Mouse (Mus musculus): Measurements from ENCODE around the gene Abcb10. TPM values are rescaled to one million over a fixed set of nuclear protein-coding genes. Genes with fewer than 3 reads are reported as not detected.

The Abcb10 gene
- polyA plus RNA-seq, 1 experiment from 2014 or later, result 19.1 TPM

DNA sequence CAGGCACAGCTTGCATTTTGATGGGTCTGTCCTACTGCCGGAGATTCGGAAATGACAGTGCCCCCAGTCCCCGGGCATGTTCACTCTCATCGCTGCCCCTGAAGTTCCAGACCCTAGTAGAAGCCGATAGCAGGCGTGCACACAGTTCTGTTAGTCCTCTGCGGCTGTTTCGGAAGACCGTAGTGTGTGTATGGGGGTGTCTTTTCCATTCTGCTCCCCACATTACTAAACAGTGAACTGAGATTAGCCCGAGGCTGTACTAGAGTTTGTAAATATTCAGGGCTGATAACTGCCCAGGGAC lies 33.3 kb downstream of the Abcb10 start:
- Histone ChIP-seq H3K27ac (ENCODE audit: low read depth, low read length) (no peak overlapping the region), H3K36me3 (ENCODE audit: control insufficient read depth, insufficient read depth, low read length) (0 out of 2 replicates have a peak, but pooled peaks cover 5% of the 10 kb centered on the region), H3K27me3 (ENCODE audit: control insufficient read depth, insufficient read depth, low read length) (no peaks in the 10 kb centered on the region), H3K9ac (ENCODE audit: low read length) (peak overlapping the region; percentile 80), H3K4me3 (ENCODE audit: low read depth, low read length) (peak overlapping the region; percentile 95), H3K4me1 (ENCODE audit: control insufficient read depth, insufficient read depth, low read length) (peaks cover 10% of the 10 kb centered on the region), H3K4me2 (peak overlapping the region; percentile 81), H3K9me3 (ENCODE audit: control insufficient read depth, low read length) (no peaks in the 10 kb centered on the region)
- 5% methylated on average over 10 of the region's 10 CpGs for WGBS
- no peak for DNase-seq (ENCODE audit: low spot score, missing footprints)
- peak; percentile 68 for ATAC-seq (ENCODE audit: low FRiP score)

GRCm38 (mm10) chr8:123948942-123949685 lies 33.8 kb downstream of the Abcb10 start, which contains the start of gene Nup133:
Nup133 (minus strand) TSS chr8:123949265.
- Histone ChIP-seq H3K9me3 (ENCODE audit: control insufficient read depth, low read length) (no peaks in the 10 kb centered on the region), H3K27ac (ENCODE audit: low read depth, low read length) (no peak within 1 kb of the TSS), H3K36me3 (ENCODE audit: control insufficient read depth, insufficient read depth, low read length) (0 out of 2 replicates have a peak, but pooled peaks cover 5% of the 10 kb centered on the region), H3K4me1 (ENCODE audit: control insufficient read depth, insufficient read depth, low read length) (peaks cover 10% of the 10 kb centered on the region), H3K4me3 (ENCODE audit: low read depth, low read length) (peak within 1 kb of the TSS; percentile 95), H3K4me2 (peak within 1 kb of the TSS; percentile 83), H3K27me3 (ENCODE audit: control insufficient read depth, insufficient read depth, low read length) (no peaks in the 10 kb centered on the region), H3K9ac (ENCODE audit: low read length) (peak within 1 kb of the TSS; percentile 81)
- under 1% methylated on average over 77 of the region's 77 CpGs for WGBS
- ATAC-seq (ENCODE audit: low FRiP score) (peak; percentile 90), DNase-seq (ENCODE audit: low spot score, missing footprints) (peak; percentile 100)

DNA sequence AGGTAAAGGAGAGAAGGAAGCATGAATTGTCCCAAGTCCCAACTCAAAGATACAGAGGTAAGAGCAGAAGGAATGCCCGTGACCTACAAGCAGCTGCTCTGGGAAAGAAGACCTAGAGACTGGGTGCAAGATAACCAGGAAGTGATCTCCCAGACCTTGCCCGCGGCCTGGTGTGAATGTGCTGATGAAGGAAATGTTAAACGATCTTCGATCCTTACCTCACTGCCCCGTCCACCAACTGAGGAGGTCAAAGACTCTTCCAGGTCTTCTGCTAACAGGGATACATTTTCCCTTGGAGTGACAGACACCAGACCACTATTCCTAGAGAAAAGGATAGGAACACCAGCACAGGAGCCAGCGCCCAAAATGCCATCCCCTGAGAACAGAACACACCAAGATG lies 53.9 kb downstream of the Abcb10 start:
- Histone ChIP-seq H3K27me3 (ENCODE audit: control insufficient read depth, insufficient read depth, low read length) (no peaks in the 10 kb centered on the region), H3K4me3 (ENCODE audit: low read depth, low read length) (no peak overlapping the region), H3K4me1 (ENCODE audit: control insufficient read depth, insufficient read depth, low read length) (no peaks in the 10 kb centered on the region), H3K4me2 (no peak overlapping the region), H3K36me3 (ENCODE audit: control insufficient read depth, insufficient read depth, low read length) (peaks cover 15% of the 10 kb centered on the region), H3K9ac (ENCODE audit: low read length) (no peak overlapping the region), H3K27ac (ENCODE audit: low read depth, low read length) (no peak overlapping the region), H3K9me3 (ENCODE audit: control insufficient read depth, low read length) (no peaks in the 10 kb centered on the region)
- WGBS, result 97% methylated on average over 7 of the region's 7 CpGs
- ATAC-seq (ENCODE audit: low FRiP score) (no peak), DNase-seq (ENCODE audit: low spot score, missing footprints) (no peak)

DNA sequence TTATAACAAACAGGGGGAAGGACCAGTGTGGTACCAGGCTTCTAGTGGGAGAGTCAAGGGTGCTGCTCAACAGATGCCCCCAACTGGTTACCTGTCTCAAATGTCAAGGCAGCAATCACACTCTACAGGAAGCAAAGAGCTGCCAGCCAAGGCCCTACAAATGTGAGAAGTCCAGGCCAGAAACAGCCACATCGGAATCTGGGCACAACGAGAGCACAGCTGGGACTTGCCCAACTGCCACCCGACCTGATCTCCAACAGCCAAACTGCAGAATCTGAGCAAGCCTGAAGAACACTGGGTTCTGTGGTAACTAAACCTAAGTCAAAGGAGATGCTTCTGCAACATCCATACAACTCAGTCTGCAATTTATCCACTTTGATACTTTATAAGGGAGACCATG lies 57.3 kb downstream of the Abcb10 start:
- peak; percentile 61 for DNase-seq (ENCODE audit: low spot score, missing footprints)
- Histone ChIP-seq H3K9me3 (ENCODE audit: control insufficient read depth, low read length) (no peaks in the 10 kb centered on the region), H3K4me2 (no peak overlapping the region), H3K27ac (ENCODE audit: low read depth, low read length) (no peak overlapping the region), H3K9ac (ENCODE audit: low read length) (no peak overlapping the region), H3K36me3 (ENCODE audit: control insufficient read depth, insufficient read depth, low read length) (peaks cover 23% of the 10 kb centered on the region), H3K4me1 (ENCODE audit: control insufficient read depth, insufficient read depth, low read length) (no peaks in the 10 kb centered on the region), H3K27me3 (ENCODE audit: control insufficient read depth, insufficient read depth, low read length) (no peaks in the 10 kb centered on the region), H3K4me3 (ENCODE audit: low read depth, low read length) (no peak overlapping the region)
- ATAC-seq (ENCODE audit: low FRiP score), result no peak
- WGBS, result 99% methylated on average over 3 of the region's 3 CpGs

GRCm38 (mm10) chr8:123924719-123925118 lies 58.2 kb downstream of the Abcb10 start:
- no peak overlapping the region for H3K9ac ChIP-seq (ENCODE audit: low read length)
- no peak overlapping the region for H3K27ac ChIP-seq (ENCODE audit: low read depth, low read length)
- no peak overlapping the region for H3K4me2 ChIP-seq
- 21% methylated on average over 2 of the region's 2 CpGs for WGBS
- DNase-seq (ENCODE audit: low spot score, missing footprints) (peak; percentile 96), ATAC-seq (ENCODE audit: low FRiP score) (peak; percentile 55; the same call in 1 of the 2 replicates)
- H3K4me1 ChIP-seq (ENCODE audit: control insufficient read depth, insufficient read depth, low read length), result no peaks in the 10 kb centered on the region
- no peaks in the 10 kb centered on the region for H3K27me3 ChIP-seq (ENCODE audit: control insufficient read depth, insufficient read depth, low read length)
- no peaks in the 10 kb centered on the region for H3K9me3 ChIP-seq (ENCODE audit: control insufficient read depth, low read length)
- peaks cover 30% of the 10 kb centered on the region for H3K36me3 ChIP-seq (ENCODE audit: control insufficient read depth, insufficient read depth, low read length)
- no peak overlapping the region for H3K4me3 ChIP-seq (ENCODE audit: low read depth, low read length)

- Histone ChIP-seq H3K9me3 (ENCODE audit: control insufficient read depth, low read length) (no peaks in the 10 kb centered on the region), H3K27me3 (ENCODE audit: control insufficient read depth, insufficient read depth, low read length) (no peaks in the 10 kb centered on the region), H3K4me3 (ENCODE audit: low read depth, low read length) (no peak overlapping the region), H3K9ac (ENCODE audit: low read length) (no peak overlapping the region), H3K4me2 (no peak overlapping the region), H3K27ac (ENCODE audit: low read depth, low read length) (no peak overlapping the region), H3K4me1 (ENCODE audit: control insufficient read depth, insufficient read depth, low read length) (no peaks in the 10 kb centered on the region), H3K36me3 (ENCODE audit: control insufficient read depth, insufficient read depth, low read length) (peaks cover 25% of the 10 kb centered on the region; the same call in 1 of the 2 replicates)
- ATAC-seq (ENCODE audit: low FRiP score) (no peak), DNase-seq (ENCODE audit: low spot score, missing footprints) (peak; percentile 4)
- WGBS, result 99% methylated on average over 3 of the region's 3 CpGs
These were observed 68.3 kb downstream of the Abcb10 start for GRCm38 (mm10) chr8:123914635-123915034.

- peak; percentile 41 for DNase-seq (ENCODE audit: low spot score, missing footprints)
These were observed 70.7 kb downstream of the Abcb10 start for GRCm38 (mm10) chr8:123912265-123912664.

GRCm38 (mm10) chr8:123907604-123908003 lies 75.3 kb downstream of the Abcb10 start:
- H3K9ac ChIP-seq (ENCODE audit: low read length), result no peak overlapping the region
- ATAC-seq (ENCODE audit: low FRiP score) (no peak), DNase-seq (ENCODE audit: low spot score, missing footprints) (peak; percentile 79)
- no peaks in the 10 kb centered on the region; the same call in 1 of the 2 replicates for H3K27me3 ChIP-seq (ENCODE audit: control insufficient read depth, insufficient read depth, low read length)
- H3K4me1 ChIP-seq (ENCODE audit: control insufficient read depth, insufficient read depth, low read length), result no peaks in the 10 kb centered on the region
- no peaks in the 10 kb centered on the region for H3K9me3 ChIP-seq (ENCODE audit: control insufficient read depth, low read length)
- 93% methylated on average over 6 of the region's 6 CpGs for WGBS
- H3K4me3 ChIP-seq (ENCODE audit: low read depth, low read length), result no peak overlapping the region
- no peak overlapping the region for H3K27ac ChIP-seq (ENCODE audit: low read depth, low read length)
- peaks cover 20% of the 10 kb centered on the region; the same call in 1 of the 2 replicates for H3K36me3 ChIP-seq (ENCODE audit: control insufficient read depth, insufficient read depth, low read length)
- no peak overlapping the region for H3K4me2 ChIP-seq

More at GRCm38 (mm10) chr8:123912265-123912664, 70.7 kb downstream of the Abcb10 start:
- Histone ChIP-seq H3K4me3 (ENCODE audit: low read depth, low read length) (no peak overlapping the region), H3K9me3 (ENCODE audit: control insufficient read depth, low read length) (no peaks in the 10 kb centered on the region), H3K27me3 (ENCODE audit: control insufficient read depth, insufficient read depth, low read length) (no peaks in the 10 kb centered on the region), H3K4me1 (ENCODE audit: control insufficient read depth, insufficient read depth, low read length) (no peaks in the 10 kb centered on the region), H3K27ac (ENCODE audit: low read depth, low read length) (no peak overlapping the region), H3K9ac (ENCODE audit: low read length) (no peak overlapping the region), H3K4me2 (no peak overlapping the region), H3K36me3 (ENCODE audit: control insufficient read depth, insufficient read depth, low read length) (peaks cover 23% of the 10 kb centered on the region; the same call in 1 of the 2 replicates)
- no peak for ATAC-seq (ENCODE audit: low FRiP score)
- WGBS, result 95% methylated on average over 4 of the region's 4 CpGs

GRCm38 (mm10) chr8:123902653-123903052 lies 80.3 kb downstream of the Abcb10 start:
- no peak for ATAC-seq (ENCODE audit: low FRiP score)
- Histone ChIP-seq H3K9me3 (ENCODE audit: control insufficient read depth, low read length) (no peaks in the 10 kb centered on the region), H3K4me2 (no peak overlapping the region), H3K27ac (ENCODE audit: low read depth, low read length) (no peak overlapping the region), H3K4me3 (ENCODE audit: low read depth, low read length) (no peak overlapping the region), H3K27me3 (ENCODE audit: control insufficient read depth, insufficient read depth, low read length) (no peaks in the 10 kb centered on the region; the same call in 1 of the 2 replicates), H3K36me3 (ENCODE audit: control insufficient read depth, insufficient read depth, low read length) (peaks cover 20% of the 10 kb centered on the region; the same call in 1 of the 2 replicates), H3K9ac (ENCODE audit: low read length) (no peak overlapping the region), H3K4me1 (ENCODE audit: control insufficient read depth, insufficient read depth, low read length) (no peaks in the 10 kb centered on the region)
- DNase-seq (ENCODE audit: low spot score, missing footprints), result peak; percentile 67
- WGBS, result 86% methylated on average over 7 of the region's 7 CpGs
